Mouse (Mus musculus) mature B cell (primary cell): Measurements from ENCODE around the gene Clasp1.
"Not testable (repeated sequence)": the region's sequence is repeated elsewhere in the genome, so short reads cannot be mapped to it uniquely, and the experiment has no call there.

Experiments
- in situ Hi-C: fragments of 300-500 bp; cut with MboI; formaldehyde crosslinking; loops from 2 replicates; pipeline ENCODE4 v1.14.3; 2019

Gene Clasp1

DNA sequence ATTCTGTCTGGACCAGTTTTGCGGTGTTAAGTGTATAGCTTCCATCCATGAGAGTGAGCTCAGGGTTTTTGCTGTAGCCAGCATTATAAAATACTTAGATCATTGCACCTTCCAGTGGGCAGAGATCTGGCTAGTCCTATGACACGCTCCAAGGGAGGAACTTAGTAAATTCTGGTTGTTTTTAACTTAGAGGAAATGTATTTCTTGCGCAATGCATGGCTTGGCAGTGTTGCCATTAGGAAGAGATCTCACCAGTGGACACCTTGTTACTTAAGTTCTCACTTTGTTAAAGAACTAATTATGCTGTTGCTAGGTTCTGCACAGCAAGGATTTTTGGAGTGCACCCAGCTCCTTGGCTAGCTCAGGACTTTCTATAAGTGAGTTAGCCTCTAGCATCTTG lies 178.8 kb downstream of the Clasp1 start:
- in situ Hi-C loops: no loop called here

- in situ Hi-C loops: no loop called here
Measured at GRCm38 (mm10) chr1:118580174-118580702, 191.4 kb downstream of the Clasp1 start.

DNA sequence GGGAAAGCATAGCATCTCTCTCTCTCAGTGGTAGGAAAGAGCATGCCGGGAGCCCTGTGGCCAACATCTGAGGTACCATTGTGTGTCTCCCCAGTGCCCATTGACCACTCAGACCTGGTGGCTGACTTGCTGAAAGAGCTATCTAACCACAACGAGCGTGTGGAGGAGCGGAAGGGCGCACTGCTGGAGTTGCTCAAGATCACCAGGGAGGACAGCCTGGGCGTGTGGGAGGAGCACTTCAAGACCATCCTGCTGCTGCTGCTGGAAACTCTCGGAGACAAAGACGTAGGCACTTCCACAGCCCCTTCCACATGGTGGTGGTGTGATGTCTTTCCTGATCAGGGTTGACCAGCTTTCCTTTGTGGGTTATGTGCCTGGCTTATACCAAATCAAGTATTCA lies 192.3 kb downstream of the Clasp1 start:
- in situ Hi-C loops: no loop called here

DNA sequence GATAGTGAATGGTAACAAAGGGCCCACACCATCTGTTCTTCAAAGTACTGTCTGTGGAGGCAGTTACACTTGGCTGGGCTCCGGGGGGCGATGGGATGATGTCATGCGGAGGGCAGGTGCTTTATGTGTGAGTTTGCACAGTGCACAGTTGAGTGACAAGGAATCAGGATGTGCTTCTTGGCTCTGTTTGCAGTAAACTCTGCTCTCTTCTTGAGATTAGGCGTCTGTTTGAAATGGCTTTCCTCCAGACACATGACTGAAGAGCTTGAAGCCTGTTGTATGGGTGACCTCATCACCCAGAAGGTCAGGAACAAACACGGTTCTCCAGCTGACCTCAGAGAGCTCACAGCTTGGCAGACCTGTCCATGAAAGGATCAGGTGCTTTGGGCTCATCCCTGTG lies 200.9 kb downstream of the Clasp1 start:
- in situ Hi-C loops: no loop called here

DNA sequence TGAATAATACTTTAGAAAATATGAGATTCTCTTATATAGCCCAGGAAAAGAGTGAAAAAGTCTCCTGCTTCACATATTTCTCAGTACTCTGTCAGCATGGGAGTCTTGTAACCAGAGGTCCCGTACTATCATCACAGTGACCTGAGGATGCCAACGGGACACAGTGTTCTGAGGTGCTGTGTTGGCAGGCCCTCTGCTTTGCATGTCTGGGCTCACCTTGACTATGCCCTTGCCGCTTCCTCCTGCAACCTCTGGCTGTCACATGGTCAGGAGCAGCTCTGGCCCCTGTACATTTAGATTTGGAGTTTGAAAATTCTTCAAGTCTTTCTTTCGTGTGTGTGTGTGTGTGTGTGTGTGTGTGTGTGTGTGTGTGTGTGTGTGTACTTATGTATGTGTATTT lies 204.1 kb downstream of the Clasp1 start:
- in situ Hi-C loops: no loop called here

- in situ Hi-C loops: no loop called here
Measured at GRCm38 (mm10) chr1:118595395-118595794, 206.5 kb downstream of the Clasp1 start.

GRCm38 (mm10) chr1:118597475-118598213 lies 208.8 kb downstream of the Clasp1 start:
- in situ Hi-C loops: no loop called here

- in situ Hi-C loops: no loop called here
Measured at GRCm38 (mm10) chr1:118598339-118598738, 209.5 kb downstream of the Clasp1 start.

- in situ Hi-C loops: no loop called here
Measured at GRCm38 (mm10) chr1:118613631-118614183, 224.8 kb downstream of the Clasp1 start.

- in situ Hi-C loops: not testable (repeated sequence)
Measured at GRCm38 (mm10) chr1:118621055-118621454, 232.2 kb downstream of the Clasp1 start.

GRCm38 (mm10) chr1:118622857-118623256 lies 234.0 kb downstream of the Clasp1 start:
- in situ Hi-C loops: no loop called here

GRCm38 (mm10) chr1:118625461-118625860 lies 236.6 kb downstream of the Clasp1 start:
- in situ Hi-C loops: no loop called here

DNA sequence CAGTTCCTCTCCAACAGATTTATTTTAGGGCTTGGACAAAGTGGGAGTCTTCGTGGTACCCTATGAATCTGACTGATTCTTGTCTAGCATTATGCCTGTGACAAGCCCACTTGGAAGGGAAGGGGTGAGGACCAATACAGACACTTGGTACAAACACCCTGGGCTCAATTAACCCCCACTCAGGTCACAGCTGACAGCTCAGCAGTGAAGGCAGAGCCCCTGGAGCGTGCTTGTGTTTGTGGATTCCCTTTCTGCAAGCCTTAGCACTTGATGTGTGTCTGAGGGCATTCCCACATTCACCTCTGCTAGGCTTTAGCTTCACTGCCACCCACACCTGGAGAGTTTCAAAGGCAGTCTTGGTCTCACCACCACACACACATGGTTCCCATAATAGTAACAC lies 237.1 kb downstream of the Clasp1 start:
- in situ Hi-C loops: no loop called here

DNA sequence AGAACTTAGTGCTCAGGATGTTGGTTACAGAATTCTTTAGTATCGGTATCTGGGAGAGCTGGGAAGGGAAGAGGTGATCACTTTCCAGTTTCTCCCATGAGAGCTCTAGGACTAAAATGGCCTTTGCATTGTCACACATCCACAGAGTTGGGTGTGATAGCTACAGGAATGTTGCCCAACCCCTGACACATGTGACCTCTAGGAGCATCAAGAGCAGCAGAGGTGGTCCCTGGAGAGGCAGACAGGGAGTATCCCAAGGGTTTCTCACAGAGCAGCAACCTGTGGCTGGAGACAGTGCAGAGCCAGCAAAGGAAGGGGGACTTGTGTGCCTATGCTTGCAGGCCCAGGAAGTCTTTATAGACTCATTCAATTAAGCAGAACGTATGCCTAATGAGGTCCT lies 237.6 kb downstream of the Clasp1 start:
- in situ Hi-C loops: no loop called here

DNA sequence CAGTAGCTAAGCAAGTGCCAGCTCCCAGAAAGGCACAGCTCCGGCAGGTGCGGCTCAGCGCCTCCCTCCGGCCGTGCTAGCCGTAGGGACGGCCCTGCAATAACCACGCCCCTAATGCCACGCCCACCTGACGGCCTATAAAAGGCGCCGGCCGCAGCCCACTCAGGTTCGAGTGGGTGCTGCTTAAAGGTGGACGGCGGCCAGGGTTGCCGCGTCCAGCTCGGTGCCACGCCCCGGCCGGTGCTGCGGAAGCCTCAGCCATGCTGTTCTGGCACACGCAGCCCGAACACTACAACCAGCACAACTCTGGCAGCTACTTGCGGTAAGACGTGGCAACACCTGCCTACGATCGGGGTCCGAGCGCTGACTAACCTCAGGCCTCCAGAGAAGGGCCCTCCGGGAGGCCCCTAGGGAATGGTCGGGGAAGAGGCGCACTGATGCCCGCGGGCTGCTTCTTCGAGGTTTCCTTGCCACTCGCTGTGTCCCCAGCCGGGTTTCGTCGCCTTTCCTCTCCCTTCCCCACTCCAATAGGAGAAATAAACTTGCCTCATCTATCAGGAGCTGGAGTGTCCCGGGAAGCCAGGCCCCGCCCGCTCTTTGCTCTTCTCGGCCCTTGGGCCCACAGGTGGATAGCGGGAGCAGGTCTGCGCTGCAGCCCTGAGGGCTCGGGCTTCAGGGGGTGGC lies 239.1 kb downstream of the Clasp1 start, which contains the start of gene Tfcp2l1:
Tfcp2l1 (plus strand) TSS at position 165 of the 684 bp plus-strand sequence.
- in situ Hi-C loops: no loop called here

DNA sequence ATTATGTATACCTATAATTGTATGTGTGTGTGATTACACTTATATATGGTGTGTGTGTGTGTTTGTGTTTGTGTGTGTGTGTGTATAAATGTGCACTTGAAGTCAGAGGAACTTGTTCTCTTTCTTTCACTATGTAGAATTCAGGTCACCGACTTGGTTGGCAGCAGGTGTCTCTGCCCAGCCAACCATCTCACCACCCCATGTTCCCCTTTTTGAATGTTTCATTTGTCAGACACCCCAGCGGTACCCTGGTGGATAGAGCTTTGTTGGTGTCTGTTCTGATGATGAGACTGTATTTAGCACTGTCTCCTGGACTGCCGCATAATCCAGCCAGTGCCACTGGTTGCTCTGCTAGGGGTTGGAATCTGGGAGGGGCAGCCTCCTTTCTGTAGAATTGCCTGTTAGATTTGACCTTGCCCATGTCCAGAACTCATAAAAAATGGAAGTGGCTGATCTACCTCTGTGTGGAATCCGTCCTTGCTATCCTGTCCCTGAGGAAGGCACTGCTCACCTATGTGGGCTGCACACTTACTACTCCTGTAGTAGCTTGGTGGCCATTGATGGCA lies 244.6 kb downstream of the Clasp1 start:
- in situ Hi-C loops: no loop called here

DNA sequence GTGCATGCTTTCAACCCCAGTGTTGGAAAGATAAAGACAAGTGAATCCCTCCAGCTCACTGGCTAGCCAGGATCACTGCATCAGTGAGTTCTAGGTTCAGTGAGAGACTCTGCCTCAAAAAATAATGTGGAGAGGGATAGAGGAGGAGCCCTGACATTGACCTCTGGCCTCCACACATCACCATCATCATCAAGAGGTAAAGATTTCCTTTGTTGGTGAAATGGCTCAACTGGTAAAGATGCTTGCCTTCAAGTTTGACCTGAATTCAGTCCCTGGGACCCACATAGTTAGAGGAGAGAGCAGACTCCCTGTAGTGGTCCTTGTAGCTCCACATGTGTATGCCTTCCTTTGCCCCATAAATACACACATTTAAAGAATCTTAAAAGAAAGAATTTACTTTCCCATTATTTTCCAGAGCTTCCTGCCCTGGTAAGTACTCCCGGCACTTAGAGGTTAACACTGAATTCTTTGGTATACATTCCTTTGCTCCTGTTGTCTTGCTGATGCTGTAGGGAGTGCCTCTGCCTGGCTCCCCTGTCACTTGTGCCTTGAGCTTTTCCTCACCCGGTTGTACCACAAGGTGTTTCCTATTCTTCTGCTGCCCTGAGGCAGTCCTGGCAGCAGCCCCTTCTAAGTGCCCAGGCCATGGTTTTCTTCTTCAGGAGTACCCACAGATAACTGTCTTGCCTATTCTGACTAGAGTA lies 253.6 kb downstream of the Clasp1 start:
- in situ Hi-C loops: no loop called here

DNA sequence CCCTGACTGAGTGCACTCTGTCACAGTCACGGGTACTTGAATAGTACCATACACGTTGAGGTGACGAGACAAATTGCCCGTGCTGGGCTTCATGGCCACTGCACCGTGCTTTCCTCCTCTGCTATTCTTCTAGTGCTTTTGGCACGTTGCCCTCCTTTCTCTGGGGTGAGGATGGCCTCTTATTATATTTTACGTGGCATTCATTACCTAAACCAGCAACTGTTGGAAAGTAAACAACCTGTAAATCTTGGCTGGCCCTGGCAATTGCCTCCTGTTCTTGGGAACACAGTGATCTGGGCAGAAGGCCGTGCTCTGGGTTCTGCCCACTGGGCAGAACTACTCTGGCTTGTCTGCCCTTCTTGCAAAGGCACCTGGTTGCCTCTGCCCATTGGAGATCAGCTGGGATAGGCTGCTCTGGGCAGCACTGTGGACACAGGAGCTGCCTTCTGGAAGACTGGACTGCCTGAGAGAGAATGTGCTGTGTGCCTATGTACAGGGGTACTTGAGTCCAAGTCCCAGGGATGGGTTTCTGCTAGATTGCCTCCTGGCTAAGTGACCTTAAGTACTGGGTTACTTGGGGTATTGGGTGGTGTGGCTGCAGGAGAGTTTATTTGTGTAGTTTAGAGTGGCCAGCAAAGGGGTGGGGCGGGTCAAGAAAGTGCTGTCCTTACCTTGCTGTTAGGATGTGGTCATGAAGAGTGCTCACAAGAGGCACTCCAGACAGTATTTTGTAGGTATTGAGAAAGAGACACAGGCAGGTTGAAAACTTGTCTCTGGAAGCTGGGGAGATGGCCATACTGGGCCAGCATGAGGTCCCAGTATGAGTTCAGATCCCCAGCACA lies 254.5 kb downstream of the Clasp1 start:
- in situ Hi-C loops: no loop called here

DNA sequence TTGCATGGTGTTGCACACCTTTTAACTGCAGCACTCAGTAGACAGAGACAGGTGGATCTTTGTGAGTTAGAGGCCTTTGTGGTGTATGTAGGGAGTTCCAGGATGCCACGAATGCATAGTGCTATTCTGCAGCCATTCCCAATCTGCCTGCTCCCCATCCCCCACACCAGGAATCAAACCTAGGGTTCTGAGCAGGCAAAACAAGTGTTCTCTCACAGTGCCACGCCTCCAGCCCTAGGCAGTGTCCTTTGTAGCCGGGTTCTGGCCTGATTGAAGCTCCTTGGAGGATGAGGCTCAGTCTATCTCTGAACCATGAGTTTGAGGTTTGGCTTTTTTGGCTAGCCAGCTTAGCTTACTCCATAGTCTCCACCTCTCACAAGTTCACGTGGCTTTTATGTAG lies 256.8 kb downstream of the Clasp1 start:
- in situ Hi-C loops: no loop called here

- in situ Hi-C loops: no loop called here
Measured at GRCm38 (mm10) chr1:118648015-118648414, 259.2 kb downstream of the Clasp1 start.
